Mouse (Mus musculus): ENCODE data around the gene Ptprb.

- no peak for TF ChIP-seq CTCF (IDR thresholded peaks at IDR 0.05; ENCODE audit: extremely low read depth, insufficient read depth, low read length)
- no peak for TF ChIP-seq POLR2A (IDR thresholded peaks at IDR 0.05; ENCODE audit: extremely low read depth, insufficient read depth, low read length)
Measured at GRCm38 (mm10) chr10:116267434-116267822, 7.9 kb upstream of the Ptprb start.
